Mouse (Mus musculus): Measurements from ENCODE around the gene Zfp82.
"Not testable (repeated sequence)": the region's sequence is repeated elsewhere in the genome, so short reads cannot be mapped to it uniquely, and the experiment has no call there.

Zfp82 gene

GRCm38 (mm10) chr7:30072146-30073028, at the start of gene Zfp82:
Zfp82 (minus strand) TSS chr7:30072900.
- DNase-seq (ENCODE audit: inconsistent age in 2 of 2, low spot score in 1 of 2), result peak; percentile 87 to 94

DNA sequence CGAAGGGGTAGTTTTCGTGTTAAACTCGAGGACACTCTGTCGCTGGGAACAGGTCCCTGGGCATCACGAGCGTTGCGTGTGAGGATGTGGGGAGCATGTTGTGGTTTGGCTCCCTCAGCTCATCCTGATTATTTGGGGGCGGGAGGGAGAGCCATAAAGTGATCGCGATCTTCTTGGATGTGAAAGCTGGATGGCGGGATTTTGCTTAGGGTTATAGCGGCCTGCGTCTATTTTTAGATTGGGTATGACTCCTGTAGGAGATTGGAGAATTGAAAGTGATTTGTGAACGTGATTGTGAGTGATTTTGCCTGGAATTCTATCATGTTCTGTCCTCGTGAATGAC, 49.5 kb upstream of the Zfp82 start:
- no peak for DNase-seq (ENCODE audit: inconsistent age in 2 of 2, low spot score in 1 of 2)

DNA sequence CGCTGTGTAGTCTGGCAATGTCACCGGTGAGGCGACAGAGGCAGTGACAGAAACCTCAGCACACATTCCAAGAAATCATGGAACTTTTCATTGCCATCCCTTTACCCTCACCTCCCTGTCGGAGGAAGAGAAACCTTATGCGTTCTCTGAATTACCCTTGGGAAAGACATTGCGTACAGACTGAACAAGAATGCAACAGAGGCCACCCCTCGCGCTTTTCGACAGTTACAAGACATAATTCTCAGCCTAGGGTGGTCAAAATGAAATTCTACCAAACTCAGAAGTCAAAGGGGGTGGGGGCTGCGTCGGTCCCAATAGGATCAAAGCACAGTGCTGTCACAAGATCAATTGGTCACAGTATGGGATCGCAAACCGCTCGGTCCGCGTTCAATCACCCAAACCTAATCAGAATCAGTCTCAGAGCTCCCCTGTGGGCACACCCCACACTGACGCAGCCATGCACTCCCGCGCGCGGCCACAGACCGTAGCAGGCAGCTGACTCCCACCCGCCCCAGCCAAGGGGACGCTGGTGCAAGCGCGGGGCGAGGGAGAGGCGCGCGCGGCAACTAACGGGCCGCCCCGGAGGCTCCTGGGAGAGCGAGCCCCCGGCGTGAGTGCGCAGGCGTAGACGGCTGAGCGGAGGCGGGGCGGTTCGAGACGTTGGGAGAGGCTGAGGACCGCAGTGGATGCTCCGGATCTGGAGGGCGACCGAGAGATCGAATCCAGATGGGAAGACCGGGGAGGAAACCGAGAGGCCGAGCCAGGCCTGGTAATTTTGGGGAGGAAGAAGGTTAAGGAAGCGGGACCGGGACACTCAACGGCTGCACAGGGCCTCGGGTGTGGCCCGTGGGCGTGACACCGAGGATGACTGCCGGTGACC, 48.8 kb upstream of the Zfp82 start, which contains the start of gene Zfp382:
TSS of gene Zfp382 (plus strand) at position 635 of the 880 bp plus-strand sequence.
- peak; percentile 91 to 96 for DNase-seq (ENCODE audit: inconsistent age in 2 of 2, low spot score in 1 of 2)

GRCm38 (mm10) chr7:30117935-30118334, 45.2 kb upstream of the Zfp82 start:
- not testable (repeated sequence) for DNase-seq (ENCODE audit: inconsistent age in 2 of 2, low spot score in 1 of 2)

DNA sequence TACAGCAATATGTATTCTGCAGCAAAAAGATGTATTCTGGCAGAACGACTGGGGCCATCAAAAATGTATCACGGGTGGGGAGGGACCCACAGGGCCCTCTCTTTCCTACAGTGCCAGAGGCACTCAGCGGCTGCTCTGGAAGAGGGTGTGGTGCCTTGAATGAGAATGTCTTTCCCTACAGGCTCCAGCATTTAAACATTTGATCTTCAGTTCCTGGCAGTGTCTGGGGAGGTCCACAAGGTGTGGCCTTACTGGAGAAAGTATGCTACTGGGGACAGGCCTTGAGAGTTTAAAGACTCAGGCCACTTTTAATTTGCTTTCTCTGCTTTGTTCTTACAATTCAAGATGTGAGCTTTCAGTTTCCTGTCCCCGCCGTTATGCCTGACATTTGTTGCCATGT, 43.4 kb upstream of the Zfp82 start:
- DNase-seq (ENCODE audit: inconsistent age in 2 of 2, low spot score in 1 of 2), result no peak

DNA sequence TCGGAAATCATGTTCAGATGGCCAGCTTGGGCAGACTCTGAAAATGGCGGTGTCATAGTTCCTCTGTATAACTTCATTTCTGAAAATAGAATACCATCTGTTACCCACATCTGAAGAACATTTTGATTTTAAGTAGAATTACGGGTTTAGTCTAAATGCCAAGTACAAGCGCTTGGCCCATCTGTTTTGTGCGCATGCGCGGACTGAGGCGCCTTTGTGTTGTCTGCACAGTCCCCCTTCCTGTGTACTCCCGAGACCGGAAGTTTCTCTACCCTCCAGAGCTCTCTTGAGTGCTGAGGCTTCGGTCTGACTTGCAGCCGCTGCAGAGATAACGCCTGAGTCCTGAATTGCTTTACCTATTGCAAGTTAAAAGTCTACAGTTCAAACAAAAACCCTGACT, 26.6 kb upstream of the Zfp82 start:
- no peak for DNase-seq (ENCODE audit: inconsistent age in 2 of 2, low spot score in 1 of 2)

GRCm38 (mm10) chr7:30095551-30096125, 22.9 kb upstream of the Zfp82 start:
- peak in 1 of 2 experiments; percentile 53 for DNase-seq (ENCODE audit: inconsistent age in 2 of 2, low spot score in 1 of 2)

GRCm38 (mm10) chr7:30094646-30095429, 22.1 kb upstream of the Zfp82 start, which contains the start of gene Zfp260:
Zfp260 (plus strand) TSS chr7:30094777.
- DNase-seq (ENCODE audit: inconsistent age in 2 of 2, low spot score in 1 of 2), result peak; percentile 91 to 97

DNA sequence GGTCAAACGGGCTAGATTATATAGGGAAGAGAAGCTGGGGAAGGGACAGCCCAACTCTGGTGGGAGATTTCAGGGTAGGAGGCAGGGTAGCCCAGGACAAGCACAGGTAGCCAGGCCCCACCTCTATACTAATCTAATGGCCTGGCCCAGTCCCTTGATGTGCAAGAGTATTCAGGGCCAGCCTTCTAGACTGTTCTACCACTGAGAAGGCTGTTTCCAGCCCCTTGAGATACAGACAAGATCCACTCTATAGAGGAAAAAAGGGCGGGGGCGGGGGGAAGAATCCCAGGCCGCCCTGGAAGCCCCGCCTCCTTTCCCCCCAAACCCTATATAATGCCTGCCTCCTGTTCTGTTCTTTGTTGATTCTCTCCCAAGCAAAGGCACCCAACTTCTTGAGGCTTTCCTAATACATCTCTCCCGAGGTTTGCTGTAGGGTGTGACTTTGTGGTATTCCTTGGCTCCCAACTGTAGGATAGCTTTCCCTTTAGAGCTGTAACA, 21.3 kb upstream of the Zfp82 start:
- peak in 1 of 2 experiments; percentile 46 for DNase-seq (ENCODE audit: inconsistent age in 2 of 2, low spot score in 1 of 2)

DNA sequence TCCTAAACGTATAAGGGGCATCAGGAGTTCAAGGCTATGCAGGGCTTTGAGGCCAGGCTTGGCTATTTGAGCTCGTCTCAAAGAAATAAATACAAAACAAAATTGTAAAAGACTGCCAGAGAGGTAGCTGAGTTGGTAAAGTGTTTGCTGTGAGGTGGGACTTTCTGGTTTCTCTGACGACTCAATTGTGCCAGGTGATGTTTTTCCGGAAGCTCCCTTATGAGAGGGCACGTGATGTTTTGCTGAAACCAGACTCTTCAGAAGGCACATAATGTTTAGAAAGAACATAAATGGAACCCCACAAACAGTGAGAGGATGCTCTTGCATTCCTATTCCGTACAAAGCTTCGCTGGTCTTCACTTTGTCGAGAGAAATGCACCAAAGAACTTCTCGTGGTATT, 20.0 kb upstream of the Zfp82 start:
- no peak for DNase-seq (ENCODE audit: inconsistent age in 2 of 2, low spot score in 1 of 2)

DNA sequence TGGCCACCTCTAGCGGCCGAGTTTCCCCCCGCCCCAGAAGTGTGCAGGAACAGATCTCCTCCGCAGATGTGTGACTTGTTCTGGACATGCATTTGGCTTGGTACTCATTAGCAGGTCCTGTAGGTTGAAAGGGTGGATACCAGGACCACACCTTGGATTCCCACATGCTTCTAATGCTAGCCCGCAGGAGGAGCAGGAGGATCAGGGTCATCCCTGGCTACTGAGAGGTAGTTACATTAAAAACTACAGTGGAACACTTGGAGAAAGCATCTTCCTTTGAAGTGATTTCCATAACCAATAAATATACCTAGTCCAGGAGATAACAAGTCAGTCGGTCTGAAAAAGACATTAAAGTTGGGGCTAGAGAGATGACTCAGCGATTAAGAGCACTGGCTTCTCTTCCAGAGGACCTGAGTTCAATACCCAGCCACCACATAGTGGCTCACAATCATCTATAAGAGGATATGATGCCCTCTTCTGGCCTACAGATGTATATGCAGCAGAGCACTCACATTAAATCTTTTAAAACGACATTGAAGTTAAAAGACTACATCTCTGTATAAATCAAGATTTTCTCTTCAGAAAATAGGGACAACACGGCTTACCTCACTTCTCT, 18.4 kb upstream of the Zfp82 start:
- DNase-seq (ENCODE audit: inconsistent age in 2 of 2, low spot score in 1 of 2), result peak in 1 of 2 experiments; percentile 59

GRCm38 (mm10) chr7:30090092-30090969, 17.6 kb upstream of the Zfp82 start, which contains the start of the genes Gm26920 and Zfp566:
Gm26920 (minus strand) TSS chr7:30090410.
Zfp566 (minus strand) TSS chr7:30090527.
- peak; percentile 96 to 98 for DNase-seq (ENCODE audit: inconsistent age in 2 of 2, low spot score in 1 of 2)

DNA sequence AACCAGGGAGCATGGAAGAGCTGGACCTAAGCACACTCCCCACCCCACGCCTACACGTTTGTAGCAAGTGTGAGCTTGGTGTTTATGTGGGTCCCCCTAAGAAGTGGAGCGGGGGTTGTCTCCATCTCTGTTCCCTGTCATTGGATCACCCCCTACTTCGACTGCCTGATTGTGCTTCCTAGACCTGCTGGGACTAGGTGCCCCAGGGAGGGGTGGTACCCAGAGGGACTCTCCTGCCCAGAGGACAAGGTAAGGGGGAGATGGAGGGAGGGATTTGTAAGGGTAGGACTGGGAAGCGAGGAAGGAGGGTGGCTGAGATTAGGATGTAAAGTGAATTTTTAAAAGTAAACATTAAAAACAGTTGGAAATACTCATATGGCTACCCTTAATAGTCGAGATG, 16.7 kb upstream of the Zfp82 start:
- peak; percentile 21 to 37 for DNase-seq (ENCODE audit: inconsistent age in 2 of 2, low spot score in 1 of 2)

DNA sequence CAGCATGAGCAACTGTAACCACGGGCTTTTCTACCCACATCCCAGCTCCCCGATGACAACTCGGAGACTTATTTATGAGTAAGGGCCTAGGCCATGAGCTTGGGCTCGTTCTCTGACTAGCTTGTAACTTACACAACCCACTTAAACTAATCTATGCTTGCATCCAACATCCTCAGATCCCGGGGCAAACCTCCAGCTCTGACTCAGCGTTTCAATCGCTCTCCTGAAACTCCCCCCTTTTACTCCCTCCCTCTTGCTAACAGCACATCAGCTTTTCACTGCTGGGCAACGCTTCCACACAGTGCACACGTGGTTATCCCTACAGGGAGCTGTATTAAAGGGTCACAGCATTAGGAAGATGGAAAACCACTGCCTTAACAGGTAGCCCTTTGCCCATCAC, 13.8 kb upstream of the Zfp82 start:
- no peak for DNase-seq (ENCODE audit: inconsistent age in 2 of 2, low spot score in 1 of 2)

DNA sequence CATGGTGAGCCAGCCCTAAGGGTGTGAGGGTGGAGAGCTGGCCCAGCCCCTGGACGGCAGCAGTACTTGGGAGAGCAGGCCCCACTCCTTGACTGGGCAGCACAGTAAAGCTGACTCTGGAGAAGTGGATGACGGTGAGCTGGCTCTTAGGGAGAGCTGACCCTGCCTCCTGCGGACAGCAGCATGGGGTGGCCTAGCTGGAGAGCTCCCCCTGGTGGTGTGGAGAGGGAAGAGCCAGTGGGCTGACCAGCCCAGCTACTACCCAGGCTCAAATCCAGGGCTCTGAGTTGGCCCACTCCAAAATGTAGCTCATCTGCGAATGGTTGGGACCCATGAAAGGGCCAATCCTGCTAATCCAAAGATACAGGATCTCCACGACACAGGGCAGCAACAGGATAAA, 8.1 kb downstream of the Zfp82 start:
- DNase-seq (ENCODE audit: inconsistent age in 2 of 2, low spot score in 1 of 2), result no peak

GRCm38 (mm10) chr7:30062478-30062877, 10.2 kb downstream of the Zfp82 start:
- peak in 1 of 2 experiments; percentile 39 for DNase-seq (ENCODE audit: inconsistent age in 2 of 2, low spot score in 1 of 2)

DNA sequence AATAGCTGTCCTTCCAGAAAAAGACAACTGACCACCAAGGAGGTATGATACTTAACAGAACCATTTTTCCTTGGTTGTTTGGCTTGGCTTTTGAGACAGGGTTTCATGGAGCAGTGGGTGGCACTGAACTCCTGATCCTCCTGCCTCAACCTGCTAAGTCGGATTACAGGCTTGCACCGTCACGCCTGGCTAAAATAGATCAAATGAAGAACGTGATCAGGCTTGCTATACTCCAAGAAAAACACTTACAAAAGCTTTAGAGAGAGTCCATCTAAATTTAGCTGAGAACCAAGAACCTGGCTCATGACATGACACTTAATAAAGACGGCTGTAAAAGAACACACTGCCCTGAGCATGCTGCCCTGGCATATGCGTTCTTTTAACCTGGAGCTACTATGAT, 12.4 kb downstream of the Zfp82 start:
- no peak for DNase-seq (ENCODE audit: inconsistent age in 2 of 2, low spot score in 1 of 2)

DNA sequence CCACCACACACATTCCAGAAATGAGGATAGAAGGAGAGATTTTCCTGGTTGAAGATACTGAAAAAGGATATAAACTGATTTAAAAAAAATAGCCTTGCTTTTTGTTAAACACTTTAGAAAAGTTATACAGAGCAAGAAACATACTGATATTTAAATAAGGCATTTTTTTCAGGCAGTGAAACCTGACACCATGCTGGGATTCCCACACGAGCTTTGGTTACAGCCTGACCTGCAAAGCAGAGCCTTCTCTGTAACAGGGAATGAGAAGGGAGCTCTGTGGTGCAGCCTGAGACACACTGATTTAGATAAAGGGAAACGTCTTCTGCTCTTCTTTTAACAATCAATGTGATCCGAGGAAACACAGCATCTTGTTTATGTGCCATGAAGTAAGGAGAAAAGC, 19.1 kb downstream of the Zfp82 start:
- peak in 1 of 2 experiments; percentile 30 for DNase-seq (ENCODE audit: inconsistent age in 2 of 2, low spot score in 1 of 2)

All from adrenal gland, adult (tissue).